Mouse (Mus musculus): ENCODE measurements around the gene Cnnm3. TPM values are rescaled to one million over a fixed set of nuclear protein-coding genes. Genes with fewer than 3 reads are reported as not detected.
A peak's percentile ranks its signal among the peaks of the same experiment; 100 is the strongest.

Gene Cnnm3
- polyA plus RNA-seq, 1 experiment from 2014 or later, result 2.0 TPM

DNA sequence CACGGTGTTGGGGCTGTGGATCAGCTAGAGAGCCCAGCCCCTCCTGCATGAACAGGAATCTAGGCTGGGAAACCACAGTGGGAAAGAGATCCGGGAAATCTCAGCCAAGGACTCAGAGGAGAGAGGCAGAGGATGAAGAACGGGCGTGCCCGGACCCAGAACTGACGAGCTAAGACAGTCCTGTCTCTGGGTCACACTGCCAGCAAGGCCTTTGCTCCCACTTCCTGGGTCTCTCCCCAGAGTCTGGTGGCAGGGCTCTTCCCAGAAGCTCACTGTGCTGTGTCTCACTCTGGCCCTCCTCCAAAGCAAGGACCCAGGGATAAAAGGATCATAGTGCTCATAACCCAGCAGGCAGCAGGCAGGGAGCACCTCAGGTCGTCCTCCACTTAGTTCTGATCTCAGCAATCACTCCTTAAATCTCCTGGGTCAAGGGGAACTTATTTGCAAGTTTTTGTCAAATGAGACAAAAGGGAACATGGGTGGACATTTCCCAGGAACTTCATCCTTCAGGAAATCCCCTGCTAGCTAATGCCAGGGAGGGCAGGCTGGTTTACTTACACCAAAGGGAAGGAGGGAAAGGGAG is 58.1 kb downstream of the Cnnm3 start:
- H3K4me3 ChIP-seq, result no peak overlapping the region
- 73% methylated on average over 7 of the region's 7 CpGs for WGBS
- H3K36me3 ChIP-seq, result no peaks in the 10 kb centered on the region
- H3K9ac ChIP-seq, result peak overlapping the region; percentile 28
- 0 out of 2 replicates have a peak overlapping the region, but pooled peaks have one; percentile 2 for H3K27ac ChIP-seq (replicated peaks)
- no peak for ATAC-seq (ENCODE audit: extremely low read depth, insufficient number of reproducible peaks, low FRiP score, low TSS enrichment)
- no peak overlapping the region for H3K4me2 ChIP-seq
- H3K27me3 ChIP-seq (replicated peaks), result no peaks in the 10 kb centered on the region
- H3K9me3 ChIP-seq, result no peaks in the 10 kb centered on the region
- peaks cover 73% of the 10 kb centered on the region for H3K4me1 ChIP-seq

DNA sequence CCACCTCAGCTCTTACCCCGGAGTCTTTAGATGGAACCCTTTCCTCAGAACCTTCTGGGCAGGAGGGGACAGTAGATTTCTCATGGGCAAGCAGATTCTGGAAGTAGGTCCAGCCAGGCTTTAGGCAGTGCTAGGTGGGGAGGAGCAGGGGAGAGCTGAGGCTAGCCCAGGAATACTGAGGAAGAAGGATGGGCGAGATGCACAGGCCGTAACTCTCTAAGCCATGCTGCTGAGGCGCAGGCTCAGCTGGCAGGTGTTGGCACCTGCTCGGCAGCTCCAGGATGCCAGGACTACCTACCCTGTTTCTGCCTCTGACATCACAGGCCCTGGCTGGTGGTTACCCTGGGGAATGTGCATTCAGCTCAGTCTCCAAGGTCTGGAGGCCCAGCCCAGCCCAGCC is 58.7 kb downstream of the Cnnm3 start:
- H3K4me2 ChIP-seq, result no peak overlapping the region
- H3K36me3 ChIP-seq, result no peaks in the 10 kb centered on the region
- WGBS, result 88% methylated on average over 5 of the region's 5 CpGs
- no peaks in the 10 kb centered on the region for H3K27me3 ChIP-seq (replicated peaks)
- H3K4me1 ChIP-seq, result peaks cover 74% of the 10 kb centered on the region
- H3K27ac ChIP-seq (replicated peaks), result no peak overlapping the region
- H3K4me3 ChIP-seq, result no peak overlapping the region
- H3K9me3 ChIP-seq, result no peaks in the 10 kb centered on the region
- H3K9ac ChIP-seq, result peak overlapping the region; percentile 0
- no peak for ATAC-seq (ENCODE audit: extremely low read depth, insufficient number of reproducible peaks, low FRiP score, low TSS enrichment)

DNA sequence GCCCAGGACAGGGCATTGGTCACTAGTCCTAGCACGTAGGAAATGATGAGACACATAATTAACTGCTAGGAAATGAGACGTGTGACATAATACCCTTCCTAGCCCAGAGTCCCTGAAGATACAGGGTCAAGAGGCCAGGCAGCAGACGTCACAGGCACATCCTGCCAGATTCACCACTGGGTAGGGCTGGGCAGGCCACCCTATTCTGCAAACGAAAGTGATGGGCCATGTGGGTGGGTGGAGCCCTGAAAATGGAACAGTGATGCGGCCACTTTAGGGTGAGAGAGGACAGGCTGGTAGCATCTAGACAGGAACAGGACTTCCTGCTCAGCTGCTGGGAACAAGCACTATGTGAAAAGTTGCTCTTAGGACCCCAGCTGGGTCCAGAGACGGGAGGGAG is 60.0 kb downstream of the Cnnm3 start:
- H3K36me3 ChIP-seq, result no peaks in the 10 kb centered on the region
- peaks cover 76% of the 10 kb centered on the region for H3K4me1 ChIP-seq
- WGBS, result 30% methylated on average over 6 of the region's 6 CpGs
- H3K27me3 ChIP-seq (replicated peaks), result no peaks in the 10 kb centered on the region
- H3K4me2 ChIP-seq, result no peak overlapping the region
- no peak for ATAC-seq (ENCODE audit: extremely low read depth, insufficient number of reproducible peaks, low FRiP score, low TSS enrichment)
- no peak overlapping the region for H3K9ac ChIP-seq
- no peaks in the 10 kb centered on the region for H3K9me3 ChIP-seq
- H3K4me3 ChIP-seq, result no peak overlapping the region
- H3K27ac ChIP-seq (replicated peaks), result 0 out of 2 replicates have a peak overlapping the region, but pooled peaks have one; percentile 1

DNA sequence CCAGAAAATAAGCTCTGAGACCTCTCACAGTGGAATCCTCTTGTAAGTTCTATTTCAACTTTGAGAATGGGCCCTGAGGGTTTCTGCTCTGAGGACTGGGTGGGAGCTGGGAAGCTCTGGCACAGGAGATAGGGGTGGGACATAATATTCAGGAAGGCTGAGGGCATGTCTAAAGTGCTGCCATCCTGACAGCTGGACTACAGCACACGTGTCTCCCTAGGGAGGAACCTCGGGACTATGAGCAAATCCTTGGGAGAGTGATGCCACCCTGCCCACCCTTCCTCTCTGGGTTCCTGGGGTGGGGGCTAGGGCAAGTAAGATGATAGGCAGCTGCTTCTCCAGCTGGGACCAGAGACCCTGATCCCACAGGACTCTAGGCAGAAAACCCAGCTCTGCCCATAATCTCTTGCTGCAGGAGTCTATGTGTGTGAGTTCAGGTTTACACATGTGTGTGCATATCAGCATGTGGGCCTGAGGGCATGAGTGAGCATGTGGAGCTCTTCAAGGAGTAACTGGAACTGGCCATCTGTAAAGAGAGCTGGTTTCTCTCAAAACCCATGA is 60.6 kb downstream of the Cnnm3 start:
- Histone ChIP-seq H3K27me3 (replicated peaks) (no peaks in the 10 kb centered on the region), H3K4me3 (no peak overlapping the region), H3K36me3 (no peaks in the 10 kb centered on the region), H3K9ac (no peak overlapping the region), H3K4me1 (peaks cover 77% of the 10 kb centered on the region), H3K4me2 (no peak overlapping the region), H3K27ac (replicated peaks) (no peak overlapping the region), H3K9me3 (no peaks in the 10 kb centered on the region)
- no peak for ATAC-seq (ENCODE audit: extremely low read depth, insufficient number of reproducible peaks, low FRiP score, low TSS enrichment)
- WGBS, result 51% methylated on average over 2 of the region's 2 CpGs

DNA sequence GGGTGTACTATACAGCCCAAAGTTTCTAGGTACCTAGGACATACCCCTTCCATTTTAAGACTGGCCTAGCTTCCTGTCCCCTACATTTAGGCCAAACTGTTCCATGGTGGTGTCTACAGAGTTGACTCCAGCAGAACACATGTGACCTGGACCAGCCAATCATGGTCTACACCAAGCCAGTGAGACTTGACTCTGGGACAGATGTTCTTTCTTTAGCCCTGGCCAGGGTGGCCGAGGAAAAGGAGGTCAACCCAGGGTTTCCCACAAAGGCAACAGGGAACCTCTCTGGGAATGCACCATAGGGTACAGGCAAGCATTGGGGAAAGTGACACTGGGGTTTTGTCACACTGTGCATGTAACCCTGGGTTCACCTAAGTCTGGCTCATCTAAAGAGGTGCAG is 61.0 kb downstream of the Cnnm3 start:
- H3K4me3 ChIP-seq, result no peak overlapping the region
- no peaks in the 10 kb centered on the region for H3K27me3 ChIP-seq (replicated peaks)
- no peak overlapping the region for H3K4me2 ChIP-seq
- H3K9ac ChIP-seq, result no peak overlapping the region
- no peak overlapping the region for H3K27ac ChIP-seq (replicated peaks)
- ATAC-seq (ENCODE audit: extremely low read depth, insufficient number of reproducible peaks, low FRiP score, low TSS enrichment), result no peak
- 50% methylated on average over 1 of the region's 1 CpGs for WGBS
- no peaks in the 10 kb centered on the region for H3K36me3 ChIP-seq
- no peaks in the 10 kb centered on the region for H3K9me3 ChIP-seq
- H3K4me1 ChIP-seq, result peaks cover 76% of the 10 kb centered on the region

DNA sequence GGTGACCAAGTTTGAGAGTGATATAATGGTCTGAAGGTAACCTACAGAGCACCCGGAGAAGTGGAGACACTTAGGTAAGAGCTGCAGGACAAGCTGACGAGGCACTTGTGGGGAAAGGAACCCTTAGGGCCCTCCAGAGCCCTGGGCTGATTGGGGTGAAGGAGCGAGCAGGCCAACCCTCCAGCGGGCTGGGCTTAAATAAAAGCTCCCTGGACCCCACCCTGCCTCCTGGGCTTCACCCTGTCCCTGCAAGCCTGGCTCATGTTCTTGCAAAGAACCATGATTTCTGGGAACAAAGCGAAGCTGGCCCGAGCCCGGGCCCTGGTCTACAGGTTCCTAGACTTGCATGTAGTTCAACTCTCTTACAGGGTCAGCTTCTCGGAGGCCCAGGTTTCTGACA is 61.9 kb downstream of the Cnnm3 start:
- H3K36me3 ChIP-seq, result no peaks in the 10 kb centered on the region
- ATAC-seq (ENCODE audit: extremely low read depth, insufficient number of reproducible peaks, low FRiP score, low TSS enrichment), result no peak
- no peak overlapping the region for H3K9ac ChIP-seq
- H3K27me3 ChIP-seq (replicated peaks), result no peaks in the 10 kb centered on the region
- no peak overlapping the region for H3K27ac ChIP-seq (replicated peaks)
- no peak overlapping the region for H3K4me3 ChIP-seq
- no peaks in the 10 kb centered on the region for H3K9me3 ChIP-seq
- H3K4me1 ChIP-seq, result peaks cover 68% of the 10 kb centered on the region
- WGBS, result 72% methylated on average over 8 of the region's 8 CpGs
- no peak overlapping the region for H3K4me2 ChIP-seq

DNA sequence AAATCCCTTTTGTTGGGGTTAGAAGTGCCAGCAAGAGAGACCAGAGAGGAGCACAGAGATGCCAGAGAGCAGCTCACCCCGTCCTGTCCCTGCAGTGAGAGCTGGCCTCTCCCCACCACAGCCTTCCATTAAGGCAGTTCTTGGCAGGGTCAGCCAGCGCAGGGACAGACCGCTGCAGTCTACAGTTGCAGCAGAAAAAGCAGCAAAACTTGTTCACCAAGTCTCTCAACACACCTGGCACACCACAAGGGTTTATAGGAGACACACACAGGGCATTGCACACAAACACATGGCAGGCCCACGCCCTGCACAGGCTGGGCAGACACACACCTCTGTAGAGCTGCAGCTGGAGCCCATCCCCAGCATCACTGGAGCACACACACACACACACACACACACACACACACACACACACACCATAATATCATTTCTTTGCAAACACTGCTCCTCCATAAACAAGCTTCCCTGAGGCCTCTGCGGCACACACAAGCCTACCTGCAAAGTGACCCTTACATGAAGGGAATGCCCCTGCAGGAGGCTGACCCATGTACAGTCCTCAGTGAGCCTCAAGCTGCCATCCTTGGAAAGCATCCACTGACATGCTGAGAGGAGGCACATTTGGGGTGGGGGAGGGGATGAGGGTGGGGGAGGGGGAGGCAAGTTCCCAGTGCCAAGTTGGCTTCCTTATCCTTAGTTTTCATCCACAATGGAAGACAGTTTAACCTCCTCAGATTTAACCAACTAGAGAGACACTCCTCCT is 62.7 kb downstream of the Cnnm3 start:
- WGBS, result 87% methylated on average over 5 of the region's 5 CpGs
- no peak overlapping the region for H3K9ac ChIP-seq
- no peak overlapping the region for H3K27ac ChIP-seq (replicated peaks)
- ATAC-seq (ENCODE audit: extremely low read depth, insufficient number of reproducible peaks, low FRiP score, low TSS enrichment), result no peak
- H3K36me3 ChIP-seq, result no peaks in the 10 kb centered on the region
- no peaks in the 10 kb centered on the region for H3K9me3 ChIP-seq
- no peak overlapping the region for H3K4me3 ChIP-seq
- no peaks in the 10 kb centered on the region for H3K27me3 ChIP-seq (replicated peaks)
- H3K4me2 ChIP-seq, result no peak overlapping the region
- peaks cover 68% of the 10 kb centered on the region for H3K4me1 ChIP-seq

DNA sequence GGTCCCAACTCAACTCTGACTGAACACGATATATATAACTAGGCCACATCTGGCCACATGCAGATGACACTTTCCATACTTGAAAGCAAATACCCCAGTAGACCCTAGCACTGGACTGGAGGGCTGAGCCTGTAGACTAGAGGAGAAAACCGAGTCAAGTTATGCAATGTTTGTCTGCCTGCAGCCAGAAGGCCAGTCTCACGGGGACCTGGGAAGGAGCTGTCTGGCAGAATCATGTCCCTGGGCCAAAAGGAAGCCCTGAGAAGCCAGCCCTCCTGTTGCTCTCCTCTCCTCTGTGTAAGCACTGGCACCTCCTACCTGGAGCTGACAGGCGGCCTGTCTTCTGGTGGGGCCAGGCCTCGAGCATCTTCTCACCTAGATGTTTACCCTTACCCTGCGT is 63.7 kb downstream of the Cnnm3 start:
- H3K4me3 ChIP-seq, result no peak overlapping the region
- H3K4me2 ChIP-seq, result no peak overlapping the region
- peak overlapping the region; percentile 25; the same call in 1 of the 2 replicates for H3K9ac ChIP-seq
- peaks cover 68% of the 10 kb centered on the region for H3K4me1 ChIP-seq
- H3K9me3 ChIP-seq, result no peaks in the 10 kb centered on the region
- no peaks in the 10 kb centered on the region for H3K27me3 ChIP-seq (replicated peaks)
- H3K36me3 ChIP-seq, result no peaks in the 10 kb centered on the region
- 62% methylated on average over 6 of the region's 6 CpGs for WGBS
- H3K27ac ChIP-seq (replicated peaks), result no peak overlapping the region
- ATAC-seq (ENCODE audit: extremely low read depth, insufficient number of reproducible peaks, low FRiP score, low TSS enrichment), result no peak

DNA sequence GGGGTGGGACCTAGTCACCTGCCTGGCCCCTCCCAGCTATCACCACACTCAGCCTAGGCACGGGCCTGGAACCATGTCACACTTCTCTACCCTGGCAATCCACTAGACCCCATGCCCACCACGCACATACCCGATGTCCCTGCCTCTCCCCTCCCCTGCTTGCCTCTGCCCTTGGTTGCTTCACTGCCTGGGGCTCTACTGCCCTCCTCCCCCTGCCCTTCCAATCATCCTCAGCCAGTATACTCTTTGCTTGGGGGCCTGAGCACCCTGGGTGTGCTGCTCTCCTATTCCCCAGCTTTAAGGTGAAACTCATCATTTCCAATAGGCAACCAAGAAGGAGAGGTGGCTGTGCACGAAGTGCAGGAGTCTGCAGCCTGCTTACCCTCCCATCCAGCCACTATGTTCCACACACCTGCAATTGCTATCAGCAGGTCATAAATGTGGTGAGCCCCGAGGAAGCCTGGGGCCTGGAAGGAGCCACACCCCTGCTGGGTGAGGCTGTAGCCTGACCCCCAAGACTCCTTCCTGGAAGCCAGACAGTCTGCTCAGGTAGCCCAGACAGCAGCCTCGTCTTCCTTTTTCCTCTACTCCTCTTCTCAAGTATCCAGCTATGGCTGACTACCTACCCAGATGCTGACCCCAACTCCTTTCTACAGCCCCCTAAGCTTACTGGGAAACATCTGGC is 65.5 kb downstream of the Cnnm3 start:
- 65% methylated on average over 6 of the region's 6 CpGs for WGBS
- no peak overlapping the region for H3K4me3 ChIP-seq
- H3K27ac ChIP-seq (replicated peaks), result no peak overlapping the region
- H3K4me2 ChIP-seq, result no peak overlapping the region
- no peaks in the 10 kb centered on the region for H3K36me3 ChIP-seq
- H3K27me3 ChIP-seq (replicated peaks), result no peaks in the 10 kb centered on the region
- peaks cover 68% of the 10 kb centered on the region for H3K4me1 ChIP-seq
- ATAC-seq (ENCODE audit: extremely low read depth, insufficient number of reproducible peaks, low FRiP score, low TSS enrichment), result no peak
- H3K9me3 ChIP-seq, result no peaks in the 10 kb centered on the region
- H3K9ac ChIP-seq, result no peak overlapping the region

All from heart, embryonic 13.5 days (tissue).